Mouse (Mus musculus) embryo, embryonic 11.5 days (tissue): ENCODE data around the gene Cdh15.
A peak's percentile ranks its signal among the peaks of the same experiment; 100 is the strongest.

ENCODE experiments used
- DNase-seq: peaks from one replicate; pipeline ENCODE4 v3.0.0-alpha.2; 2012; ENCODE audit warnings: low read depth, low spot score

Cdh15 gene

DNA sequence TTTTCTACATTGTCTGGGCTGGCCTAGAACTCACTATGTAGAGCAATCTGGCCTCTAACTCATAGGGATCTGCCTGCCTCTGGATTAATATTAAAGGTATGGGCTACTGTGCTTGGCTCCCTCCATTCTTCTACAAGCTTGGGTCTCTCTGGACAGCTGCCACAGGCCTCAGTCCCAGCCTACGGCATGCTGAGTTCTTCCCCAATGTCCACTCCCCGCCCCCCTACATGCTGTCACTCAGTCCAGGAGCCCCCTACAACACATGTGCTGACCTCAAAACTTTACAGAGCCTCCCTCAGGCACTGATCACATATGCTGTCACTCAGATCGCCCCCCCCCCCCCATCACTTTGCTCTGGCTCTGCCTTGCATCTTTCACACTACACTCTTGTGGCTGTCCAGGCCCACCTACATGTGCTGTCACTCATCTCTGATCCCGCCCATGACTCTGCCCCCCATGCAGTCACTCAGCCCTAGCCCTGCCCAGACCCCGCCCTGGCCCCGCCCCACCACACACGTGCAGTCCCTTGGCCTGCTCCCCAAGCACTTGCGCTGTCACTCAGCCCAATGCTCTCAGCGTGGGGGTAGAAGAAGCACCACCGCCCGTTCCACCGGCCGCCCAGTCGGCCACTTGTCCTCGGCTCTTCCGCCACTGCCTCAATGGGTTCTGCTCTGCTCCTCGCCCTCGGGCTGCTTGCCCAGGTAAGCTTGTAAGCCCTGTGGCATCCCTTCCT lies at the start of gene Cdh15:
TSS of gene Cdh15 (plus strand) at position 138 of the 733 bp plus-strand sequence.
- DNase-seq, result peak; percentile 54

DNA sequence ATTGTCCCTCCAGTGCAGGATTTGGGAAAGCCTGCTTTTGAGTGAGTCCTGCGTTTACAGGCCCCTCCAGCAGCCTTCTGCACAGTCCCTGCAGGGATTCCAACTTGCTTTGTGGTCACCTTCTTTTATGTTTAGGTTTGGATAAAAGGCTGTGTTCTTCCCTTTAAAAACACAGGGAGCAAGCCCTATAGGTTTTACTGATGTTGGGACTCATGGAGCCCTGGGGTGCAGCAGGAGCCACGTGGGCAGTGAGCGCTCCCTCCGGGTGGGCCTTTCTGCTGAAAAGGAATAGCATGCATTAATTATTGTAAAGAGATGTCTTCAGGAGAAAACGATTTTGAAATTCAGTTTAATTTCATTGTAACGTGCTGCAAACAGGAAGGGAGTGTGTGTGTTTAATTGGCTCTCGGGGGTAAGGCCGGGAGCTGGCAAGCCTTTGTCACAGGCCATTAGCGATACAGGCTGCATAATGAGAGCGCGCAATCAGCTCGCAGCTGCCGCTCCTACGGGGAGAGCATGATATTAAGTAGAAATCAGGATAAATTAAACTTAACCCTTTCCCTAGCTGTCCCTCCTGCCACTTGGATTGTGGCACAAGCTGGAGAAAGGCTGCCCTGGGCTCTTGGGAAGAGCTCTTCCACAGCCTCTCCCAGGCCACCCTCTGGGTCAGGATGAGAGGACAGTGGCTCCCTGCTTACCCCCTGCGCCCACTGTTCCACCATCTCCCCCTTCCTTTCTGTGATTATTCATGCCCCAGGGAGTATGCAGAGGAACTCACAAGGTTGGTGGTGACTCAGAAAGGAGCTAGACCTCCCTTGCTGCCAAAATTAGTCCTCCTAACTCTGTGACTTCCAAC lies 43.6 kb upstream of the Cdh15 start:
- no peak for DNase-seq

- DNase-seq, result no peak
These were observed 42.4 kb upstream of the Cdh15 start for GRCm38 (mm10) chr8:122805349-122805748.

DNA sequence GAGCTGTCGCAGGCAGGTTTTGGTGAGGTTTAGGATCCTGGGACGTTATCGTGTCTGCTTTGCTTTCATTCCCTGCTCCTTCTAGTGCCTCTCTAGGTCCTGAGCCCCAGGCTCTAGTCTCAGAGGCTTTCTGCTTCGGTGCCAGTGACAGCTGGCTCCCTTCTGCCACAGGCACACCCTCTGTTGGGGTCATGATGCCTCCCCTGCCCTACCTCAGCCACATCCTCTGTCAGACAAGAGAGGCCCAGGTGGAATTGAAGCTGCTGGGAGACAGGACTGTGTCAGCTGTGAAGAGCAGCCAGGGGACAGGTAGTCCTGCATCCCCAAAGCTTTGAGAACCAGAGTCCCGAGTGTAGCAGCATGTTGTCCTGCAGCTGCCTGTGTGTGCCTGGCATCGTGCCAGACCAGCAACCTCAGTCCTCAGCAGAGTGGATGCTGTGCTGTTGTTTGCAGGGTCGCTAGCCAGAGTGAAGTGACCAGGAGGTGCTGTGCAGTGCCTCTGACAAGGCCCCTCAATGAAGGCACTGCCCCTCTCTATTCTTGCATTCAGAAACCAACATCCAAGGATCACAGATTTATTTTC lies 40.7 kb upstream of the Cdh15 start:
- no peak for DNase-seq

DNA sequence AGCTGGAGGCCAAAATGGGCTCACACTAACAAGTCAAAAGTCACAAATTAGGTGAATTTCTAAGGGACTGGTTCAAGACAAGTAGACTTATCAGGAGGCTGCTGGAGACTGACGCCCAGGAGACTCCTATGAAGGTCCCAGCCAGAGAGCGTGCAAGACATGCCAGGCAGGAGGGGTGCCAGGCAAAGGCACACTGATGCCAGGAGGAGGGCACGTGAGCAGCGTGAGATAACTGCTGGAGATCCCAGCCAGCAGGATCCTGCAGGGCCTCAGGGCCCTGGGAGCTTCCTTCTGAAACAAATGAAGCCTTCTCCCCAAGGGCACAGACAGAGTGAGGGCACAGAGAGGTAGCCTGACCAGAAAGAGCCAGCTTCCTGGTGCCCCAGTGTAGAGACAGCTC lies 39.9 kb upstream of the Cdh15 start:
- DNase-seq, result no peak

GRCm38 (mm10) chr8:122810376-122810775 lies 37.4 kb upstream of the Cdh15 start:
- no peak for DNase-seq

DNA sequence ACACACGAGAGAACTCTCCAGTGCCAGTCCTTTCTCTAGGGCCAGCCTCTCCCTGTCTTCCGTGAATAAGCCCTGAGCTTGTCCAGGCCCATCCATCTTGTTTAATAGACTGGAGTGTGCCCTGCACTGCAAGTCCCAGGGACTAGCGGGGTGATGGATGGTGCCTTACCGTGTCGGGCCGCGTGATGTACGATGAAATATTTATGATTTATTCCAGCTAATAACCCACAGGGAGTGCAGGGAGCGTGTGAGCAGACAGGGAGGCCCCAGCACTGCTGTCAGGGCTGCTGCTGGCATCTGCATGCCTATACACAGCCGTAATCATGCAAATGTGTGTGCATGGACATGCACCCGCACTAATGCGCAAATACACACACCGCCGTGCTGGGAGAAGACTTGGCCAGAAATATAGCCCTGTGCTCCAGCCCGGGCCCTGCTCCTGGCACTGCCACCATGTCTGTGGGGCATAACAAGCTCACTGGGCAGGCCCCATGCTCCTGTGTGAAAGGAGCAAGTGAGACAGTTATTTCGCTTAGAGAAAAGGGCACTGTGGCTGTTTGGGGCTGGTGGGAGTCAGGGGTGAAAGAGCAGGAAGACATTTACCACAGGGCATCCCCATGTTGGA lies 35.8 kb upstream of the Cdh15 start:
- DNase-seq, result no peak

GRCm38 (mm10) chr8:122812610-122813250 lies 35.0 kb upstream of the Cdh15 start:
- DNase-seq, result no peak

DNA sequence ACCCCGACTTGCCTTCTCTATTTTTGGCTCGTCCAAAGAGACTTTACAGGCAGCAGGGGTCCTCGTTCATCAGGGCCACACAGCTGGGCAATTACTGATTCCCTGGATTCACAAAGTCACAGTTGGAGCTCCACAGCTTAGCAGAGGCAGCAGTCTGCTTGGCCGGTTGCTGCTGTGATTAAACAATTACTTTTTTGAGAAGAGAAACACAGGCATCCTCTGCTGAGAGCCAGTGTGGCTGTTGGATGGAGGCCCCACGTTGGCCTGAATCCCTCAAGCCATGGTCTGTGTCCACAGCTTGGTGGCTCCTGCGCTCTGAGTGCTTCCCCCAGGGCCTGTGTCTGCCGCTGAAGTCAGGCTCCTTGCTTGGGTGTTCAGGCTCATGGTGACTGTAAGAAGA lies 33.2 kb upstream of the Cdh15 start:
- no peak for DNase-seq

- no peak for DNase-seq
These were observed 30.8 kb upstream of the Cdh15 start for GRCm38 (mm10) chr8:122816965-122817364.

DNA sequence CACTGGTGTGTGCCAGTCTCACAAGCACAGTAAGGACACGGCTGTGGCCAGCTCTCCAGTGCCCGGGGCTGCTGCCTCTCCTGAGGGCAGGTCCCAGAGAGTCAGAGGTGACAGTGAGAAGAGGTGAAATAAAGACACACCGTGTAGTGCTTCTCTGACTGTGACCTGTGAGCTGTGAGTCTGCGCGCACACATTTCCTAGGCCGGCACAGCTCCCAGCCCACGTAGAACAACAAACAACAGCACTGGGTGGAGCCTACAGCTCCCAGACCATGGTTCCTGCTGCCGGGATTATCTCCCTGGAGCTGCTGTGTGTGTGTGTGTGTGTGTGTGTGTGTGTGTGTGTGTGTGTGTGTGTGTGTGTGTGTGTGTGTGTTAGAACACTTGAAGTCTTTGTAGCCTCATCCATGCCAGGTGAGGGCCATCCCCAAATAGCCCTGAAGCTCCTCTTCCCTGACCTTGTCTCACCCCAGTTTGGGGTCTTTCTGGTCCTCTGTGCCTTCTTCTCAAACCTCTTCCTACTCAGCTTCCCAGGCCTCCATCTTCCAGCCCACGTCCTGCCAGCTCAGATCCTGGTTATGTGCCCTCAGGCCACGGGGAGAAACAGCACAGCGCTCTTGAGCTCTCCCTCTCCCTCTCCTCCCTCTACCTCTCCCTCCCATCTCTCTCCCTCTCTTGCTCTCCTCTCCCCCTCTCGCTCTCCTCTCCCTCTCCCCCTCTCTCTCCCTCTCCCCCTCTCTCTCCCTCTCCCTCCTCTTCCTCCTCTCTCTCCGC lies 29.9 kb upstream of the Cdh15 start:
- no peak for DNase-seq

GRCm38 (mm10) chr8:122819776-122820175 lies 28.0 kb upstream of the Cdh15 start:
- no peak for DNase-seq

- no peak for DNase-seq
These were observed 23.2 kb upstream of the Cdh15 start for GRCm38 (mm10) chr8:122824571-122824970.

DNA sequence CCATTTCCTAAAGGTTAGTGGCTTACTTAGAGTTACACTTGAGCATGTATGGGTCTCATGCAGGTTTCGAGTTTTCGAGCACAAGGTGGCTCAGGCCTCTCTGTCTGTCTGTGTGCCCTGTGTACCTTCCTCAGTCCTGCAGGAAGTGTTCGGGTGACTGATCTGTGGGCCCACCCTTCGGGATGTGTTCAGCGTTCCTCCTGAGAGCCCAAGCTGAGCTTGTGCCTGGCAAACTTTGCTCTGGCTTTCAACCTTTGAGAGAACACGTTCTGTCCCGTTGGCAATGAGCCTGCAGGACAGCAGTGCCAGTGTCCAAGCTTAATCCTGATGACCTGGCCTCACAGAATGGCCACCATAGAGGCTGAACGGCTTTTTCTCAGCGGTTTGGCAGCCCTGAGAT lies 22.8 kb upstream of the Cdh15 start:
- no peak for DNase-seq

- DNase-seq, result no peak
These were observed 22.4 kb upstream of the Cdh15 start for GRCm38 (mm10) chr8:122825408-122825807.

- no peak for DNase-seq
These were observed 18.4 kb upstream of the Cdh15 start for GRCm38 (mm10) chr8:122829396-122829795.

GRCm38 (mm10) chr8:122830349-122831061 lies 17.3 kb upstream of the Cdh15 start:
- peak; percentile 79 for DNase-seq

GRCm38 (mm10) chr8:122834416-122834815 lies 13.3 kb upstream of the Cdh15 start:
- no peak for DNase-seq

DNA sequence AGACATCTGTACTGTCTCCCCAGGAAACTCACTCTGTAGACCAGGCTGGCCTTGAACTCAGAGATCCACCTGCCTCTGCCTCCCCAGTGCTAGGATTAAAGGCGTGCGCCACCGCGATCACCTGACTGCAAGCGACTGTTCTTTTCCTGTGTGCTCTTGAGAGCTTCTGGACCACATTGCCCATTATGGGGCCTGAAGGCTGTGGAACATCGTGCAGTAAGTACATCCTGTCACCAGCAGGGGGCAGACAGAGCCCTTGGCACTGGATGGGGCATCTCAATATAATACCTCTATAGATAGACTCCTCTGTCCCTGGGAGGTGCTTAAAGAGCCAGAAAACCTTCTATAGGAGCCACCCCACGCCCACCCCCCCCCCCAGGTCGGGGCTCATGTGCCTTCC lies 12.8 kb upstream of the Cdh15 start:
- peak; percentile 62 for DNase-seq

DNA sequence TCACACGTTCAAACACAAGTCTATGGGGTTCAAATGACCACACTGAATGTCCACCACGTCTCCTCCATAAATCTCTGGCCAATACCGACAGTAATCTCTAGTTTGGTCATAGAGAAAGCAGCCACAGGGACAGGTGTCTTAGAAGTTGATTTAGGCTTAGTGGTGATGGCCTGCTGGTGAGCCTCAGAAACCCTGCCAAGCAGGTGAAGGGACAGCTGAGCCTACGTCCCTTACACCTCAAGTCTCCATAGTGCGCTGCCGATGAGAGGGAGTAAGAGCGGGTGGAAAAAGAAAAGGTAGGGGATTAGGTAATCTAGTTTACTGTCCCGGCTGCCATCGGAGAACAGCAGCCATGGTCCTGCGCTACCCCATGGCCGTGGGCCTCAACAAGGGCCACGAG lies 11.6 kb upstream of the Cdh15 start:
- DNase-seq, result no peak
